Mouse (Mus musculus) midbrain, embryonic 16.5 days (tissue): ENCODE measurements around the gene Optc. TPM values are rescaled to one million over a fixed set of nuclear protein-coding genes. Genes with fewer than 3 reads are reported as not detected.

ENCODE experiments used
- ATAC-seq: fragments of 200-750 bp; cut with Nextera tagmentation; 2 replicates; pipeline ENCODE4 v1.8.0; 2017; ENCODE audit warnings: moderate TSS enrichment
- H3K27ac ChIP-seq: fragments of 300-500 bp; sonication (generic); 2 replicates; pipeline ENCODE4 v1.5.1; 2014; ENCODE audit warnings: mild to moderate bottlenecking, low read length, mixed read lengths
- H3K27me3 ChIP-seq: fragments of 300-500 bp; sonication (generic); 2 replicates; pipeline ENCODE4 v1.6.1; 2014; ENCODE audit warnings: low read depth, low read length, mixed read lengths; ENCODE audit not compliant: control insufficient read depth, insufficient read depth
- H3K36me3 ChIP-seq: fragments of 300-500 bp; sonication (generic); 2 replicates; pipeline ENCODE4 v1.6.1; 2014; ENCODE audit warnings: mild to moderate bottlenecking, low read length, moderate library complexity, mixed read lengths; ENCODE audit not compliant: control insufficient read depth, insufficient read depth
- H3K4me1 ChIP-seq: fragments of 300-500 bp; sonication (generic); 2 replicates; pipeline ENCODE4 v1.6.1; 2014; ENCODE audit warnings: mild to moderate bottlenecking, low read length, mixed read lengths; ENCODE audit not compliant: control insufficient read depth, insufficient read depth
- H3K4me2 ChIP-seq: fragments of 300-500 bp; sonication (generic); 2 replicates; pipeline ENCODE4 v1.6.1; 2014; ENCODE audit warnings: mild to moderate bottlenecking, low read length, mixed read lengths
- H3K4me3 ChIP-seq: fragments of 300-500 bp; sonication (generic); 2 replicates; pipeline ENCODE4 v1.5.1; 2014; ENCODE audit warnings: low read depth, mild to moderate bottlenecking, low read length, moderate library complexity, mixed read lengths
- H3K9ac ChIP-seq: fragments of 300-500 bp; sonication (generic); 2 replicates; pipeline ENCODE4 v1.6.1; 2014; ENCODE audit warnings: low read depth, low read length, mixed read lengths
- H3K9me3 ChIP-seq: fragments of 300-500 bp; sonication (generic); replicated peaks from 2 replicates; pipeline ENCODE4 v1.6.1; 2014; ENCODE audit warnings: mild to moderate bottlenecking, low read length, mixed read lengths; ENCODE audit not compliant: control insufficient read depth, poor library complexity, severe bottlenecking
- WGBS: fragments of 180-500 bp; shearing (Covaris S2); extraction: QIAGEN DNeasy Blood & Tissue Kit; methylation state at CpG from one replicate; pipeline ENCODE4 v1.1.7; 2014; 5-methylcytosine and 5-hydroxymethylcytosine counted together
- polyA plus RNA-seq: library from polyadenylated mRNA; unstranded; fragments of >200 nt; fragmentation: Nextera tagmentation; extraction: Ambion mirVana; gene quantifications from 2 replicates; pipeline ENCODE4 v1.2.1, GENCODE M21; 2015

Optc gene
- polyA plus RNA-seq, 1 experiment from 2014 or later: 3.7 TPM

DNA sequence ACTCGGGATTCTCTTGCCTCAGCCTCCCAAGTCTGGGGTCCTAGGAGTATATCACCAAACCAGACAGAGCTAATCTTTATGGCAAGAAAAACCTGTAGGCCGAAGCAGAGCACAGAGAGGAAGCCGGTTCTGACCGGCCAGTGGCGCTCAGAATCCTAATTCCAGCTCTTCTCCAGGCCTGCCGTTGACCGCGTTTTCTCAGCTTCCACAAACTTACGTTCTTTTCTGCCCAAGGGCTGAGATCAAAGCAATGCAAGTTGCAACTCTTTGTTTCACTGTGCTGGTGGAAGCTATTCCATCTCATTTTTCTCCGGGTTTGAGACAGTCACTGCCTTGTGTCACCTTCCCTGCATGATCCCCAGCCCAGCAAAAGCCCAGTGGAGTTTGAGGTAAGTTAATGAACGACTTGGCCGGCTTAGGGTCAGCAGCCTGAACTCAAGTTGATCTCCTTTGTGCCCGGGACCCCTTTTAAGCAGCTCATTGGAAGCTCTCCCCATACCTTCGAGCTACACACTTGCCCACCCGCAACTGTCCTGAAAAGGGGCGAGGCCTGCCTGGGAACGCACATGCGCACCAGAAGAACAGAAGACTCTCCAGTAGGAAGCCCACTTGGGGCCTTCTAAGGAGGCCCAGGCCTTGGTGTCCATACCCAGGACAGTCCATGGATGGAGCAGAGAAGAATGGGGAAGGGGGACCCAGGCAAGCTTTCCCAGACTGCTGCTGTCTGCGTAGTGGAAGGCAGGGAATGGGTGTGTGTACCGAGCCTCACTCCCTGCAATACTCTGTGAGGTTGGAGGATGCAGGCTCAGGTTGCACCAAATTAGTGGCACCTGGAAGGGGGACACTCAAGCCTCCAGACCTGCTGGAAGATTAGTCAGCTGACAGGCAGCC lies 47.7 kb downstream of the Optc start:
- ATAC-seq: no peak
- WGBS: 75% methylated on average over 20 of the region's 20 CpGs
- no peaks in the 10 kb centered on the region for H3K9me3 ChIP-seq
- H3K4me2 ChIP-seq: no peak overlapping the region
- peaks cover 23% of the 10 kb centered on the region for H3K4me1 ChIP-seq
- H3K27ac ChIP-seq: no peak overlapping the region
- H3K27me3 ChIP-seq: no peaks in the 10 kb centered on the region
- no peak overlapping the region for H3K9ac ChIP-seq
- no peaks in the 10 kb centered on the region for H3K36me3 ChIP-seq
- H3K4me3 ChIP-seq: no peak overlapping the region

DNA sequence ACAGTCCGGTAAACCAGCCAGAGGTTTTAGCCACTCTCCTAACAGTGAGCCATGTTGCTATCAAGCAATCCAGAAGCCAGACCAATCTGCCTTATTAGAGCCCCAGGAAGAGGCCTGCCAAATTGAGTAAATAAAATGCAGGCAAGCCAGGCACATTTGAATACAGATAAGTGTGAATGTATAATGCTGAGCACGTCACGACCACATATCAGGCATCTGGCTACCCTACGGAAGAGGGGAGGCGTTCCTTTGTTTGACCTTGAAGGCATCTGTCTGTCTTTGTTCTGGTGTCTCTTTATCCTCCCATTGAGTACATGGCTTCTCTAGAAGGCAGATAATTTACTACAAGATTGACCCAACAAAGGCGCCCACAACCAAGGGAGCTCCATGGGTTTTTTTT lies 48.5 kb downstream of the Optc start:
- Histone ChIP-seq H3K4me2 (no peak overlapping the region), H3K9ac (no peak overlapping the region; the same call in 1 of the 2 replicates), H3K36me3 (no peaks in the 10 kb centered on the region), H3K4me3 (no peak overlapping the region), H3K4me1 (peaks cover 31% of the 10 kb centered on the region), H3K27me3 (no peaks in the 10 kb centered on the region), H3K27ac (0 out of 2 replicates have a peak overlapping the region, but pooled peaks have one; percentile 19), H3K9me3 (no peaks in the 10 kb centered on the region)
- ATAC-seq: no peak
- WGBS: 31% methylated on average over 6 of the region's 6 CpGs

DNA sequence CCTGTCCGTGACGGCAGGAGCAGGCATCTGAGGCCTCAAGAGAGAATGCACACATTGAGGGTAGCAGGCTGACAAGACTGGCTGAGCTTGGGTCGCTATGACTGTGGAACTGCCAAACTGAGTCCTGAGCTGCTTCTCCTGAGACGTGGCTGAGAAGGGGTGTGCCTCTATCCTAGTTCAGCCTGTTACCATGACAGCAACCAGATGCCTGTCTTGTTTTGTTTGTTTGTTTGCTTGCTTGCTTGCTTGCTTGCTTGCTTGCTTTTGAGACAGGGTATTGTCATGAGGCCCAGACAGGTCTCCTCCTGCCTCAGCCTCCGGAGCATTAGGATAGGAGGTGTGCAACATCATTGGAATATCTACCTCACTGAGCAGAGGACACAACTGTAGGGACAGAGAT lies 50.0 kb downstream of the Optc start:
- 82% methylated on average over 5 of the region's 5 CpGs for WGBS
- no peak for ATAC-seq
- H3K27ac ChIP-seq: no peak overlapping the region
- H3K9me3 ChIP-seq: no peaks in the 10 kb centered on the region
- H3K4me2 ChIP-seq: no peak overlapping the region
- no peak overlapping the region for H3K9ac ChIP-seq
- H3K36me3 ChIP-seq: no peaks in the 10 kb centered on the region
- H3K4me1 ChIP-seq: peaks cover 30% of the 10 kb centered on the region
- no peaks in the 10 kb centered on the region for H3K27me3 ChIP-seq
- H3K4me3 ChIP-seq: no peak overlapping the region

DNA sequence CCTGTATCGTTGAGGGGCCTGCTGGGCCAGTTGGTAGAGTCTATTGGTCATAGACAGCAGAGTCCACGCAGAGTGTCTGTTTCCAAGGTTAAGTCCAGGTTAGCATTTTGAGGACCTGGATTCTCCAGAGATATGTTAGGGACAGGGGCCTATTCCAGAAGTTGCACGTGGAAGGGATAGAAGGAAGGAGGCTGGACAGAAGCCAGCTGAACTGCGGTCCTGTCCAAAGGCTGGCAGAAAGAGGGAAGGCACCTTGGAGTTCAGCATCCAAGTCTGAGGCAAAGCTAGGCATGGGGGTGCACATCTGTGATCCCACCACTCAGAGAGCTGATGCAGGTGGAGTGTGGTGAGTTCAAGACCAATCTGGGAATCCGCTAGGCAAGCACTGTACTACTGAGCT lies 50.6 kb downstream of the Optc start:
- Histone ChIP-seq H3K27me3 (no peaks in the 10 kb centered on the region), H3K4me3 (no peak overlapping the region), H3K4me1 (peaks cover 30% of the 10 kb centered on the region), H3K9ac (no peak overlapping the region), H3K9me3 (no peaks in the 10 kb centered on the region), H3K27ac (no peak overlapping the region), H3K36me3 (no peaks in the 10 kb centered on the region), H3K4me2 (no peak overlapping the region)
- 86% methylated on average over 5 of the region's 5 CpGs for WGBS
- ATAC-seq: no peak

GRCm38 (mm10) chr1:133856655-133857054 lies 51.1 kb downstream of the Optc start:
- H3K9ac ChIP-seq: no peak overlapping the region
- H3K27ac ChIP-seq: no peak overlapping the region
- no peaks in the 10 kb centered on the region for H3K9me3 ChIP-seq
- no peaks in the 10 kb centered on the region for H3K27me3 ChIP-seq
- no peak for ATAC-seq
- WGBS: 70% methylated on average over 3 of the region's 3 CpGs
- H3K36me3 ChIP-seq: no peaks in the 10 kb centered on the region
- H3K4me3 ChIP-seq: no peak overlapping the region
- H3K4me2 ChIP-seq: no peak overlapping the region
- H3K4me1 ChIP-seq: peaks cover 30% of the 10 kb centered on the region

DNA sequence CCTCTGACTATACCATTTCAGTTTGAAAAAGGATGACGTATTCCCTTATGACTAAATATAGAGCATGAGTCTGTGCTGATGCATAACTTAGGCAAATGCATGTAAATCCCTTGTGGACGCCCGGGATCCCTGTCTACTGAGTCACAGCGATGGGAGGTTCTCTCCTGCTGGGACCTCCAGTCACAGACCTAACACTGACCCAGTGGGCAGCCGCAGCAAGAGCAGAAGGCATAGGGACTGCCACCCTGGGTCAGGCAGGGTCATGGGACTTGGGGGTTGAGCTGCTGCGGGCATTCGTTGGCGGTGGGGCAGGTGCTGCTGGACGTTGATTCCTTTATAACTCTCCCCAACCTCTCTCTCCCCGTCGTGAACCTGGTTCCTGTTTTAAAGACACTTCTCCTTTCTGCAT lies 51.7 kb downstream of the Optc start:
- ATAC-seq: no peak
- Histone ChIP-seq H3K27me3 (no peaks in the 10 kb centered on the region), H3K36me3 (no peaks in the 10 kb centered on the region), H3K9me3 (no peaks in the 10 kb centered on the region), H3K4me2 (no peak overlapping the region), H3K9ac (no peak overlapping the region), H3K27ac (no peak overlapping the region), H3K4me3 (no peak overlapping the region), H3K4me1 (peaks cover 30% of the 10 kb centered on the region)
- 12% methylated on average over 11 of the region's 11 CpGs for WGBS

DNA sequence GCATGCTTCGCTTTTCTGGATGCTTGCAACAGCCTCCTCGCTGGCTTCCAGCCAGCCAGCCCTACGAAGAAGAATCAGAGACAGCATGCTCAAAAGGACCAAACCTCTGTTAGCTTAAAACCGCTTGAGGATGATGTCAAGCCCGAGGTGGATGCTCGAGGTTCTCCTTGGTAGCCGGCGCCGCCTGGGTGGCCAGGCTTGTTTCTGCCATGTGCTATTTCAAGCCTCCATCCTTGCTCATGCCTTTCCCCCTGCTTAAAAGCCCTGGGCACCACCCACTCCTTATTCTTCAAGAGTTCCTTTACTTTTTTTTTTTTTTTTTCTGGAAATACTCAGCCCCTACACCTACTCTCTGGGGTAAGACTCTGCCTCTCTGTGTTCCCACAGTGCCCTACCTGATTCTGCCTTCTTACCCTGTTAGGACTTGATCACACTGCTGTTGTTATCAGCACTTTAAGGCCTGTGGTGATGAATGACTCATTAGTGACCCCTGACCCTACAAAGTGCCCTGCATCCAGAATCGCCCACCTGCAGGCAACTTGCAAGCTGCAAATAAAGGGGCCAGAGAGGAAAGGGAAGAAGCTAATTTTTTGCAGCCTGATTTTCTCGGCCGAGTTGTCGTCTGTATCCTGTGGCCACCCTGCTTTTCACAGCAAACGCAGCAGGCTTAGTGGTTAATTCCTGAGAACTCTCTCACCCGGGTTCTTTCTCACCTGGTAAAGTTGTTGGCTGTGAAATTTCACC lies 52.4 kb downstream of the Optc start:
- H3K9ac ChIP-seq: no peak overlapping the region
- H3K4me1 ChIP-seq: peaks cover 30% of the 10 kb centered on the region
- H3K27me3 ChIP-seq: no peaks in the 10 kb centered on the region
- WGBS: 5% methylated on average over 15 of the region's 15 CpGs
- H3K36me3 ChIP-seq: no peaks in the 10 kb centered on the region
- 0 out of 2 replicates have a peak, but pooled peaks have one; percentile 18 for ATAC-seq
- peak overlapping the region; percentile 29 for H3K4me3 ChIP-seq
- H3K4me2 ChIP-seq: peak overlapping the region; percentile 51
- H3K9me3 ChIP-seq: no peaks in the 10 kb centered on the region
- H3K27ac ChIP-seq: no peak overlapping the region

- H3K4me1 ChIP-seq: peaks cover 28% of the 10 kb centered on the region
- peak overlapping the region; percentile 29 for H3K4me3 ChIP-seq
- H3K9me3 ChIP-seq: no peaks in the 10 kb centered on the region
- H3K27me3 ChIP-seq: no peaks in the 10 kb centered on the region
- 2% methylated on average over 17 of the region's 17 CpGs for WGBS
- peak overlapping the region; percentile 51 for H3K4me2 ChIP-seq
- H3K27ac ChIP-seq: no peak overlapping the region
- ATAC-seq: 0 out of 2 replicates have a peak, but pooled peaks have one; percentile 23
- H3K36me3 ChIP-seq: no peaks in the 10 kb centered on the region
- no peak overlapping the region; the same call in 1 of the 2 replicates for H3K9ac ChIP-seq
Measured at GRCm38 (mm10) chr1:133854421-133855273, 53.2 kb downstream of the Optc start.
